Mouse (Mus musculus) cerebellum, adult 2 months (tissue): ENCODE measurements at regions not wholly inside any gene's neighbourhood (a gene's known extent, or its start where the extent isn't known, plus 50 kb on each side); places are given as distances from the start of the nearest gene placed in this dataset.

Source experiments
- CTCF ChIP-seq: fragments of 200-500 bp; IDR thresholded peaks from 2 replicates; pipeline ENCODE4 v1.5.1; 2011; ENCODE audit warnings: low read depth, mild to moderate bottlenecking, control low read depth, low read length, moderate library complexity, borderline replicate concordance; ENCODE audit not compliant: insufficient read depth
- POLR2A ChIP-seq: fragments of 200-500 bp; IDR thresholded peaks from 2 replicates; pipeline ENCODE4 v1.6.1; 2011; ENCODE audit warnings: low read length, control low read depth, borderline replicate concordance; ENCODE audit not compliant: insufficient read depth

GRCm38 (mm10) chr17:62280201-62280600, 600.9 kb downstream of the Efna5 start:
- TF ChIP-seq POLR2A (no peak), CTCF (no peak)
